Mouse (Mus musculus): ENCODE results near the gene Ddx39b.

DNA sequence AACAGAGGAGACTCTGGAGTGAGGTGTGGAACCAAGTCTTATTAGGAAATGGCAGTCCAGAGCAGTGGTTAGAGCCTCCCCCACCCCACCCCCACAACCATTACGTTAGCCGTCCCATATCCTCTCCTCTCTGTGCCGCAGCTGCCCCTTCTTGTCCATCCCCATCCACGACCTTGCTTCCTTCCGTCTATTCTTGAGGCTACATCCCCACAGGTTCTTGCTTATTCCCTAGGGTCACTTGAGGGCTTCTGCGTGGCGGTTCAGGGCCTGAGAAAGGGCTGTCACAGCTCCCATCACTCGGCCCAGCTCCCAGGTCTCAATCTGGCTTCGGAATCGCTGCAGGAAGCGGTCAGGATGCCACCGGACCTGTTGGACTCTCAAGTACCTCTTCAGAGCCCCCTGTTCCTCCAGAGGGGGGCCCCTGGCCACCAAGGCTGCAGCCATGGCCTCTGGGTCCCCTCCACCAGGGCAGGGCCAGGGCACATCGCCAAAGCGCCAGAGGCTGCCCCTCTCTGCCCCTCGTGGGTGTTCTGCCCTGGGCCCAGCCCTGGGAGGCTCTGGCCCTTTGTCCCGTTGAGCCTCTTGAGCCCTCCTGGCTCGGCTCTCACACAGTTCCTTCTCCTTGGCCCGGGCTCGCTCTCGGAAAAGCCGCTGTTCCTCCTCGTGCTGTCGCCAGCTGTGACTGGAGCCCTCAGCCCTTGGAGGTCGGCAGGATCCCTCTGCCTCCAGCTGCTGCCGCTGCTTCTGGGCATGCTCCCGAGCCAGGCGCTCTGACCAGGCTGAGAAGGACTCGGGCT, 21.2 kb upstream of the Ddx39b start, which contains the start of gene Gm16181:
- TF ChIP-seq POLR2A (IDR thresholded peaks at IDR 0.05; ENCODE audit: low read depth, low read length) (no peak), CTCF (IDR thresholded peaks at IDR 0.05; ENCODE audit: extremely low read depth, insufficient read length, insufficient replicate concordance, low read depth, low read length) (no peak)
